In the genomic region with DNA sequence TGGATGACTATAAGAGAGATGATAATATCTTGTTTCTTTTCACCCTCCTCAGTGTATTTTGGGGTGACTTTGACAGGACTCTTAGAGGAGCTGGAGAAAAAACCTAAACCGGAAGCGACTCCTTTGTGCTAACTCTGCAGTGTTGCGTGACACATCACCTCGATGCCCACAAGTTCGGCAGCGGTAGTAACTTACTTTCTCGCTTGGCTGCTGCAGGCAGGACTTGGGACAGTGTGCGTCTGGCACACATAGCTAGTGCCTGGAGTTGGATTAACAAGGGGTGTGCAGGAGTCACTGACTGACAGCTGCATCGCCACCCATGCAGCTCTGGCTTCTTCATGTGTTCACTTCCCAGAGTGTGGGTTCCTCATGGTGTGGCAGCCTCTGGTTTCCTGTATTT, we compare ENCODE assay signal across 18 mouse cellular contexts. TPM values are rescaled to one million over a fixed set of nuclear protein-coding genes. Genes with fewer than 3 reads are reported as not detected.
A peak's percentile ranks its signal among the peaks of the same experiment; 100 is the strongest.
DNase-seq lines count a peak whose midpoint lies in the region; ATAC-seq and TF ChIP-seq lines count a peak whose summit lies in the region.
"Had no signal": no experiment of that assay in that cellular context is flagged by ENCODE, and none has a peak within 500 bp of the region (broad histone marks: within the 10 kb centered on the region; RNA-seq: fewer than 3 reads in every experiment).

No protein-coding gene starts in this region.

- DNase-seq in heart, adult 2 months: no peak
- DNase-seq in heart, postnatal 25 days (ENCODE audit: low spot score): no peak
- no peak for DNase-seq in liver, embryonic 13.5 days
- DNase-seq in liver, embryonic 11.5 days (ENCODE audit: low spot score): no peak
- DNase-seq in thymus, postnatal 25 days: peak; percentile 36
- DNase-seq in kidney, postnatal 4 days: no peak
- no peak for DNase-seq in right cerebral cortex, postnatal 36 days (ENCODE audit: low spot score in 2 of 2)
- DNase-seq: cerebellum, adult 11 months; cerebellum, postnatal 36 days; gastrocnemius, postnatal 10 days; kidney, adult 11 months; kidney, postnatal 10 days; left cerebral cortex, postnatal 4 days had no signal

- peaks cover 32% of the 10 kb centered on the region for H3K4me1 ChIP-seq in heart, adult 2 months (ENCODE audit: control insufficient read depth, insufficient read depth, low read length)
- peaks cover 65% of the 10 kb centered on the region for H3K4me1 ChIP-seq in liver, embryonic 13.5 days (replicated peaks)
- H3K4me1 ChIP-seq in liver, embryonic 11.5 days (replicated peaks; ENCODE audit: control insufficient read depth, insufficient read depth, low read length): peaks cover 8% of the 10 kb centered on the region

- intact Hi-C loops in heart, adult 2 months (cut with DNase I): loop anchor here (2.0 kb wide), 1 partner anchor 17 kb away; no protein-coding TSS in a partner anchor
- intact Hi-C loops in heart, postnatal 25 days (cut with DNase I): no loop called here

- WGBS in heart, adult 2 months: 67% methylated on average over 9 of the region's 9 CpGs
- WGBS in liver, embryonic 13.5 days (ENCODE audit: insufficient replicate concordance): 88% methylated on average over 9 of the region's 9 CpGs
- WGBS in liver, embryonic 11.5 days: 90% methylated on average over 9 of the region's 9 CpGs

- no peak for ATAC-seq in liver, embryonic 13.5 days (ENCODE audit: low read depth)
- no peak for ATAC-seq in liver, embryonic 11.5 days (replicated peaks; ENCODE audit: low FRiP score)
- peak; percentile 11; the same call in 1 of the 2 replicates for ATAC-seq in granulocyte monocyte progenitor cell, adult 5-6 weeks (replicated peaks; ENCODE audit: poor library complexity, severe bottlenecking)
- ATAC-seq: forebrain, embryonic 16.5 days; liver, embryonic 12.5 days had no signal

- TF ChIP-seq CTCF in heart, adult 2 months (IDR thresholded peaks at IDR 0.05): no peak

- H3K27me3 ChIP-seq in heart, adult 2 months (ENCODE audit: control insufficient read depth, insufficient read depth, low read length): no peaks in the 10 kb centered on the region
- no peaks in the 10 kb centered on the region for H3K27me3 ChIP-seq in liver, embryonic 13.5 days
- no peaks in the 10 kb centered on the region for H3K27me3 ChIP-seq in liver, embryonic 11.5 days (replicated peaks; ENCODE audit: control insufficient read depth, insufficient read depth, low read length)
- H3K27me3 ChIP-seq: liver, embryonic 12.5 days; midbrain, embryonic 12.5 days had no signal

- no peak overlapping the region for H3K4me3 ChIP-seq in heart, adult 2 months
- H3K4me3 ChIP-seq in liver, embryonic 13.5 days (replicated peaks): no peak overlapping the region
- no peak overlapping the region for H3K4me3 ChIP-seq in liver, embryonic 11.5 days (ENCODE audit: low read depth, low read length)
- H3K4me3 ChIP-seq: liver, embryonic 12.5 days; midbrain, embryonic 12.5 days had no signal

- no peaks in the 10 kb centered on the region for H3K9me3 ChIP-seq in liver, embryonic 13.5 days (replicated peaks)
- no peaks in the 10 kb centered on the region for H3K9me3 ChIP-seq in liver, embryonic 11.5 days (ENCODE audit: control insufficient read depth, low read length)
- H3K9me3 ChIP-seq: liver, embryonic 12.5 days; midbrain, embryonic 12.5 days had no signal

- peaks cover 42% of the 10 kb centered on the region for H3K36me3 ChIP-seq in heart, adult 2 months (ENCODE audit: control insufficient read depth, insufficient read depth, low read length)
- peaks cover 22% of the 10 kb centered on the region for H3K36me3 ChIP-seq in liver, embryonic 13.5 days
- 0 out of 2 replicates have a peak, but pooled peaks cover 1% of the 10 kb centered on the region for H3K36me3 ChIP-seq in liver, embryonic 11.5 days (ENCODE audit: control insufficient read depth, insufficient read depth, low read length)

- no peak for TF ChIP-seq EP300 in heart, adult 2 months (IDR thresholded peaks at IDR 0.05; ENCODE audit: insufficient read depth, low read depth, low read length)

- TF ChIP-seq POLR2A in heart, adult 2 months (IDR thresholded peaks at IDR 0.05; ENCODE audit: insufficient read depth, low read depth, low read length): no peak

- H3K4me2 ChIP-seq in liver, embryonic 13.5 days: no peak overlapping the region
- H3K4me2 ChIP-seq in liver, embryonic 11.5 days: no peak overlapping the region
- H3K4me2 ChIP-seq: hindbrain, embryonic 14.5 days; liver, embryonic 12.5 days; midbrain, embryonic 12.5 days had no signal

- H3K27ac ChIP-seq in heart, adult 2 months: peak overlapping the region; percentile 85
- peak overlapping the region; percentile 24; the same call in 1 of the 2 replicates for H3K27ac ChIP-seq in liver, embryonic 13.5 days
- H3K27ac ChIP-seq in liver, embryonic 11.5 days (ENCODE audit: low read depth, low read length): no peak overlapping the region
- H3K27ac ChIP-seq: hindbrain, embryonic 14.5 days; liver, embryonic 12.5 days; midbrain, embryonic 12.5 days had no signal

- peaks cover 5% of the 10 kb centered on the region for H3K79me2 ChIP-seq in heart, adult 2 months (replicated peaks; ENCODE audit: control insufficient read depth, insufficient read depth, low read length)

- H3K9ac ChIP-seq in heart, adult 2 months (ENCODE audit: low read depth, low read length): no peak overlapping the region
- no peak overlapping the region for H3K9ac ChIP-seq in liver, embryonic 13.5 days
- no peak overlapping the region for H3K9ac ChIP-seq in liver, embryonic 11.5 days (ENCODE audit: low read depth, low read length)
- H3K9ac ChIP-seq: hindbrain, embryonic 14.5 days; midbrain, embryonic 12.5 days had no signal

RNA-seq across cellular contexts. Expression of gene Ada, which starts 40.0 kb away (rescaled TPM):
- 1 to 10 TPM in 1 of 2 experiments, under 1 TPM in 1; 0.65 to 1.0 TPM for total RNA-seq in heart, adult 2 months (2021)
- 0.61 and 1.2 TPM in 2 replicates for polyA plus RNA-seq in heart, adult 2 months (2012; rRNA removed)
- total RNA-seq in heart, postnatal 25 days (2021): under 1 TPM; 0.39 to 0.68 TPM
- polyA plus RNA-seq in liver, embryonic 13.5 days (2015; fragmentation: Nextera tagmentation; extraction: Ambion mirVana): 5.5 and 6.6 TPM in 2 replicates
- polyA plus RNA-seq in liver, embryonic 11.5 days (2014; fragmentation: Nextera tagmentation; extraction: Ambion mirVana): 10.2 and 11.3 TPM in 2 replicates
- total RNA-seq in granulocyte monocyte progenitor cell, adult 5-6 weeks (2014; fragmentation: Nextera tagmentation): 14.7 and 22.8 TPM in 2 replicates
- 17.0 and 19.3 TPM in 2 replicates for total RNA-seq in granulocyte monocyte progenitor cell, adult 5-6 weeks (2017)

RNA-seq across cellular contexts. Expression of gene Pkig, which starts 51.8 kb away (rescaled TPM):
- total RNA-seq in heart, adult 2 months (2021): 100 to 1,000 TPM; 214 to 237 TPM
- 344 and 361 TPM in 2 replicates for polyA plus RNA-seq in heart, adult 2 months (2012; rRNA removed)
- 100 to 1,000 TPM; 211 to 235 TPM for total RNA-seq in heart, postnatal 25 days (2021)
- 122 and 139 TPM in 2 replicates for polyA plus RNA-seq in liver, embryonic 13.5 days (2015; fragmentation: Nextera tagmentation; extraction: Ambion mirVana)
- 178 and 186 TPM in 2 replicates for polyA plus RNA-seq in liver, embryonic 11.5 days (2014; fragmentation: Nextera tagmentation; extraction: Ambion mirVana)
- 89.1 and 89.4 TPM in 2 replicates for total RNA-seq in granulocyte monocyte progenitor cell, adult 5-6 weeks (2014; fragmentation: Nextera tagmentation)
- total RNA-seq in granulocyte monocyte progenitor cell, adult 5-6 weeks (2017): 52.2 and 65.1 TPM in 2 replicates

Comparison
In these comparisons a context has a peak if more than half of its experiments do, and no peak if none do; other contexts are left out.
1. RNA of gene Ada, which starts 40.0 kb away (total RNA-seq): 14.7 to 22.8 TPM in granulocyte monocyte progenitor cell, adult 5-6 weeks; 0.65 to 1.0 TPM in heart, adult 2 months and 0.39 to 0.68 TPM in heart, postnatal 25 days; every median in the first group is over 4 times any median in the second.